Mouse (Mus musculus) lung, postnatal 25 days (tissue): Measurements from ENCODE around the gene BC048679.
"Not testable (repeated sequence)": the region's sequence is repeated elsewhere in the genome, so short reads cannot be mapped to it uniquely, and the experiment has no call there.

Experiments used
- DNase-seq: peaks from one replicate; pipeline ENCODE4 v3.0.0; 2022; ENCODE audit warnings: low spot score

Gene BC048679

GRCm38 (mm10) chr7:81498181-81498580 is at the start of gene BC048679:
Gene BC048679 (minus strand): TSS chr7:81498281.
- DNase-seq: no peak

GRCm38 (mm10) chr7:81542934-81543333 is 44.9 kb upstream of the BC048679 start:
- DNase-seq: no peak

- DNase-seq: peak; percentile 8
Measured at GRCm38 (mm10) chr7:81541924-81542524, 43.9 kb upstream of the BC048679 start.

- DNase-seq: no peak
Measured at GRCm38 (mm10) chr7:81540999-81541398, 42.9 kb upstream of the BC048679 start.

GRCm38 (mm10) chr7:81539565-81539964 is 41.5 kb upstream of the BC048679 start:
- DNase-seq: no peak

GRCm38 (mm10) chr7:81538070-81538675 is 40.1 kb upstream of the BC048679 start:
- no peak for DNase-seq

- DNase-seq: no peak
Measured at GRCm38 (mm10) chr7:81536478-81536877, 38.4 kb upstream of the BC048679 start.

- no peak for DNase-seq
Measured at GRCm38 (mm10) chr7:81531462-81531861, 33.4 kb upstream of the BC048679 start.

GRCm38 (mm10) chr7:81528918-81529317 is 30.8 kb upstream of the BC048679 start:
- no peak for DNase-seq

- DNase-seq: no peak
Measured at GRCm38 (mm10) chr7:81523663-81524017, 25.6 kb upstream of the BC048679 start.

GRCm38 (mm10) chr7:81523008-81523662 is 25.1 kb upstream of the BC048679 start:
- peak; percentile 92 for DNase-seq

GRCm38 (mm10) chr7:81516154-81517030 is 18.3 kb upstream of the BC048679 start:
- DNase-seq: no peak

GRCm38 (mm10) chr7:81514906-81515590 is 17.0 kb upstream of the BC048679 start:
- no peak for DNase-seq

- DNase-seq: no peak
Measured at GRCm38 (mm10) chr7:81501050-81501449, 3.0 kb upstream of the BC048679 start.

- no peak for DNase-seq
Measured at GRCm38 (mm10) chr7:81497171-81497570, 910 bp downstream of the BC048679 start.

GRCm38 (mm10) chr7:81493331-81494021 is 4.6 kb downstream of the BC048679 start, which contains the start of gene Ap3b2:
Gene Ap3b2 (minus strand): TSS chr7:81493925.
- DNase-seq: peak; percentile 4

- no peak for DNase-seq
Measured at GRCm38 (mm10) chr7:81492628-81493027, 5.5 kb downstream of the BC048679 start.

- DNase-seq: no peak
Measured at GRCm38 (mm10) chr7:81489649-81490048, 8.4 kb downstream of the BC048679 start.

- no peak for DNase-seq
Measured at GRCm38 (mm10) chr7:81480800-81481199, 17.3 kb downstream of the BC048679 start.

GRCm38 (mm10) chr7:81479531-81480090 is 18.5 kb downstream of the BC048679 start:
- no peak for DNase-seq

- DNase-seq: not testable (repeated sequence)
Measured at GRCm38 (mm10) chr7:81478261-81478660, 19.8 kb downstream of the BC048679 start.
